Mouse (Mus musculus) spleen, postnatal 36 days (tissue): ENCODE measurements around the gene Mtmr11.
"Not testable (repeated sequence)": the region's sequence is repeated elsewhere in the genome, so short reads cannot be mapped to it uniquely, and the experiment has no call there.

Experiments used
- DNase-seq, 2 experiments: peaks; one replicate each; pipeline ENCODE4 v3.0.0; 2022; ENCODE audit warnings: low spot score in 2 of 2, mixed read lengths in 1 of 2

Mtmr11 gene

DNA sequence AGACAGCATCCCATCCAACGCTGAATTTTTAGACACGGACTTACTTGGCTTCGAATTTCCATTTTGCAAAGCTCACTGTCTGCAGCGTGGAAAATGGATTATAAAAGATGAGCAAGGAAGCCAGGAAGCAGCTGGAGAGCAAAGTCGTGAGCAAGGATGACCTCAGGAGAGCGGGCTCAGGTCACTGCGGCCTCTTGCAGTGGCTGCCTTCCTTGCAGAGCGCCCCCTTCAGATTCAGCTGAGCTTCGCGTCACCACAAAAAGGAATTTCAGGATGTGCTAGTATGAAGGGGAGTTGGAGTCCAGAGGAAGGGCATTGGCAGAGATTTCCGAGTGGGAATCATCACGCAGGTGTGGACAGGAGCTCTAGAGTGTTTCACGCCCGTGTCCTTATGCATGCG lies 47.4 kb downstream of the Mtmr11 start:
- no peak for DNase-seq

- DNase-seq, result peak; percentile 55 to 62
These were observed 57.4 kb downstream of the Mtmr11 start for GRCm38 (mm10) chr3:96219191-96219641.

GRCm38 (mm10) chr3:96219661-96220130 lies 57.9 kb downstream of the Mtmr11 start, which contains the start of the genes Bola1 and Hist2h2ab:
TSS of gene Bola1 (minus strand) at chr3:96219709.
TSS of gene Hist2h2ab (plus strand) at chr3:96219865.
- DNase-seq, result peak; percentile 79 to 85

GRCm38 (mm10) chr3:96220131-96220764 lies 58.4 kb downstream of the Mtmr11 start:
- not testable (repeated sequence) for DNase-seq

- DNase-seq, result peak; percentile 93 to 96
These were observed 59.2 kb downstream of the Mtmr11 start, which contains the start of the genes Hist2h2ac and Hist2h2be for GRCm38 (mm10) chr3:96220765-96221639. TSS of gene Hist2h2ac (minus strand) at chr3:96220880. TSS of gene Hist2h2be (plus strand) at chr3:96221119.
